Mouse (Mus musculus) hindbrain, embryonic 13.5 days (tissue): ENCODE measurements at regions not wholly inside any gene's neighbourhood (a gene's known extent, or its start where the extent isn't known, plus 50 kb on each side); places are given as distances from the start of the nearest gene placed in this dataset.

Experiments
- ATAC-seq: fragments of 200-750 bp; cut with Nextera tagmentation; 2 replicates; pipeline ENCODE4 v1.8.0; 2017; ENCODE audit warnings: moderate TSS enrichment; ENCODE audit not compliant: low FRiP score
- H3K27ac ChIP-seq: fragments of 300-500 bp; sonication (generic); 2 replicates; pipeline ENCODE4 v1.5.1; 2015; ENCODE audit warnings: inconsistent platforms, mild to moderate bottlenecking, moderate library complexity
- H3K27me3 ChIP-seq: fragments of 300-500 bp; sonication (generic); 2 replicates; pipeline ENCODE4 v1.6.1; 2015; ENCODE audit warnings: mild to moderate bottlenecking, inconsistent platforms
- H3K36me3 ChIP-seq: fragments of 300-500 bp; sonication (generic); 2 replicates; pipeline ENCODE4 v1.6.1; 2015; ENCODE audit warnings: mild to moderate bottlenecking, inconsistent platforms
- H3K4me1 ChIP-seq: fragments of 300-500 bp; sonication (generic); replicated peaks from 2 replicates; pipeline ENCODE4 v1.6.1; 2015; ENCODE audit warnings: inconsistent platforms
- H3K4me2 ChIP-seq: fragments of 300-500 bp; sonication (generic); 2 replicates; pipeline ENCODE4 v1.6.1; 2015; ENCODE audit warnings: inconsistent platforms, mild to moderate bottlenecking, moderate library complexity
- H3K4me3 ChIP-seq: fragments of 300-500 bp; sonication (generic); 2 replicates; pipeline ENCODE4 v1.5.1; 2015; ENCODE audit warnings: mild to moderate bottlenecking, inconsistent platforms
- H3K9ac ChIP-seq: fragments of 300-500 bp; sonication (generic); 2 replicates; pipeline ENCODE4 v1.6.1; 2015; ENCODE audit warnings: mild to moderate bottlenecking, inconsistent platforms
- H3K9me3 ChIP-seq: fragments of 300-500 bp; sonication (generic); 2 replicates; pipeline ENCODE4 v1.6.1; 2016; ENCODE audit warnings: inconsistent platforms
- WGBS: fragments of 180-500 bp; shearing (Covaris S2); methylation state at CpG from one replicate; pipeline ENCODE4 v1.1.7; 2015; 5-methylcytosine and 5-hydroxymethylcytosine counted together

DNA sequence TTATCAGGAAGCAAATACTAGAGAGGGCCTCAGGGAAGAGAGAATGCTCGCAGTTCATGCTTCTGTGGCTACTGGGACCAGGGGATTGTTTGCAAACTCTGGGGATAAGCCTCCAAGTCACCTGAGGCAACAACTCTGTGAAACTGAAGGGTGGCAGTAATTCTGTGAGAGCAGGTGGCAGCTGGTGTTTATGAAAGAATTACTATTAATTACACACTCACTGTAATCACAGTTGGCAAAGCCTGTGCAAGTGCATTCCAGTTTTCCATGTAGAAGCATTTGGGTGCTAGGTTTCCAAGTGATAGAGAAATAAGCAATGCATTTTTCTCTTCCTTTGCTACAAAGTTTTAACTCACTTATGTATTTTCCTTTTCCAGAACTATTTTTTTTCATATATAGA is 578.5 kb downstream of the Ets1 start:
- Histone ChIP-seq H3K27ac (no peak overlapping the region), H3K36me3 (no peaks in the 10 kb centered on the region), H3K9ac (no peak overlapping the region), H3K4me1 (no peaks in the 10 kb centered on the region), H3K27me3 (no peaks in the 10 kb centered on the region), H3K4me2 (no peak overlapping the region), H3K4me3 (no peak overlapping the region), H3K9me3 (no peaks in the 10 kb centered on the region)
- WGBS = 53% methylated on average over 1 of the region's 1 CpGs
- no peak for ATAC-seq

DNA sequence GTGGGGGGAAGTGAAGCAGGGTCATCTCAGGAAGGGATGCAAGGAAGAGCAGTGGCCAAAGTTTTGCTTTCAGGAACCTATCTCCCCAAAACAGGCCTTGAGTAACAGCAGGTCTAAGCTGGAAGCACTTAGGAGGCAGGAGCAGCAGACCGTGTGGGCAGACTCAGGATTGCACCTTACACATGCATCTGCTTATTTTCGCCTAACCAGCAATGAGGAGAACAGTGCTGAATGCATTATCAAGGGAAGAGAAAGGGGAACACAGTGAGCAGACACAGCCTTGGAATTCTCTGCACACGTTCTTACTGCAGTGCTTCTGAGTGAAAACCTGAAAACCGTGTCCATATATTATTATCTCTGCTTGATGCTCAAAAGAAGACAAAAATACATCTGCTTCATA is 585.0 kb downstream of the Ets1 start:
- H3K9me3 ChIP-seq = no peaks in the 10 kb centered on the region
- H3K4me1 ChIP-seq = 0 out of 2 replicates have a peak, but pooled peaks cover 8% of the 10 kb centered on the region
- H3K4me3 ChIP-seq = no peak overlapping the region
- H3K36me3 ChIP-seq = no peaks in the 10 kb centered on the region
- no peak for ATAC-seq
- no peaks in the 10 kb centered on the region for H3K27me3 ChIP-seq
- H3K4me2 ChIP-seq = no peak overlapping the region
- WGBS = 85% methylated on average over 4 of the region's 4 CpGs
- no peak overlapping the region for H3K9ac ChIP-seq
- H3K27ac ChIP-seq = no peak overlapping the region

GRCm38 (mm10) chr9:33222066-33222805 is 586.2 kb downstream of the Ets1 start:
- H3K4me3 ChIP-seq = no peak overlapping the region
- H3K4me1 ChIP-seq = 0 out of 2 replicates have a peak, but pooled peaks cover 8% of the 10 kb centered on the region
- no peaks in the 10 kb centered on the region for H3K27me3 ChIP-seq
- H3K9me3 ChIP-seq = no peaks in the 10 kb centered on the region
- 71% methylated on average over 11 of the region's 11 CpGs for WGBS
- no peak overlapping the region for H3K9ac ChIP-seq
- no peak overlapping the region for H3K4me2 ChIP-seq
- H3K27ac ChIP-seq = no peak overlapping the region
- no peaks in the 10 kb centered on the region for H3K36me3 ChIP-seq
- no peak for ATAC-seq

DNA sequence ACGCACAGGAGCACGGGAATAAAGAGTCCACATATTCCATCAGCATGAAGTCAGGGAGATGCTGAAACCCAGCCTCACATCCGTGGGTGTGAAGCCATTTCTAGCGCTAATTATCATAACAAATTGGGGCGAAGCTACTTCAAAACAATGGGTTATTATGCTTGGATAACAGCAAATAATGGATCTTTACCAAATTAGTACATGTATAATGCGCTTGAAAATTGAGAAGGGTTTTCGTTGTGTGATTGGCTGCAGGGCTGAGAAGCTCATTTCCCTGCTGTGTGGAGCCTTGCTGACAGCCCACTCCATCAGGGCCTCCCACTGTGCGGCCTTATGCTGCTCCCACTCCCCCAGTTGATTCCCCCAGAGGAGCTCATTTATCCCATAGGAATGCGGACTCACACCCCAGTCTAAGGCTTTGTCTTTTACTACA is 597.7 kb downstream of the Ets1 start:
- Histone ChIP-seq H3K27ac (no peak overlapping the region), H3K4me2 (no peak overlapping the region)
- 12% methylated on average over 9 of the region's 9 CpGs for WGBS

GRCm38 (mm10) chr9:33238190-33238589 is 602.2 kb downstream of the Ets1 start:
- no peaks in the 10 kb centered on the region for H3K9me3 ChIP-seq
- no peak overlapping the region for H3K4me3 ChIP-seq
- 89% methylated on average over 2 of the region's 2 CpGs for WGBS
- H3K4me2 ChIP-seq = no peak overlapping the region
- H3K4me1 ChIP-seq = peaks cover 6% of the 10 kb centered on the region
- ATAC-seq = no peak
- no peaks in the 10 kb centered on the region for H3K36me3 ChIP-seq
- H3K27me3 ChIP-seq = 0 out of 2 replicates have a peak, but pooled peaks cover 4% of the 10 kb centered on the region
- no peak overlapping the region for H3K9ac ChIP-seq
- H3K27ac ChIP-seq = no peak overlapping the region

More for the DNA sequence above, 597.7 kb downstream of the Ets1 start:
- ATAC-seq = peak; percentile 85
- H3K4me3 ChIP-seq = no peak overlapping the region
- peaks cover 6% of the 10 kb centered on the region for H3K4me1 ChIP-seq
- H3K9ac ChIP-seq = no peak overlapping the region
- 0 out of 2 replicates have a peak, but pooled peaks cover 4% of the 10 kb centered on the region for H3K27me3 ChIP-seq
- no peaks in the 10 kb centered on the region for H3K36me3 ChIP-seq
- H3K9me3 ChIP-seq = no peaks in the 10 kb centered on the region

GRCm38 (mm10) chr9:33238846-33239245 is 602.8 kb downstream of the Ets1 start:
- Histone ChIP-seq H3K9ac (no peak overlapping the region), H3K36me3 (no peaks in the 10 kb centered on the region), H3K9me3 (no peaks in the 10 kb centered on the region), H3K27me3 (0 out of 2 replicates have a peak, but pooled peaks cover 4% of the 10 kb centered on the region), H3K4me3 (no peak overlapping the region), H3K4me2 (no peak overlapping the region), H3K27ac (no peak overlapping the region), H3K4me1 (peaks cover 3% of the 10 kb centered on the region)
- WGBS = 78% methylated on average over 2 of the region's 2 CpGs
- no peak for ATAC-seq

DNA sequence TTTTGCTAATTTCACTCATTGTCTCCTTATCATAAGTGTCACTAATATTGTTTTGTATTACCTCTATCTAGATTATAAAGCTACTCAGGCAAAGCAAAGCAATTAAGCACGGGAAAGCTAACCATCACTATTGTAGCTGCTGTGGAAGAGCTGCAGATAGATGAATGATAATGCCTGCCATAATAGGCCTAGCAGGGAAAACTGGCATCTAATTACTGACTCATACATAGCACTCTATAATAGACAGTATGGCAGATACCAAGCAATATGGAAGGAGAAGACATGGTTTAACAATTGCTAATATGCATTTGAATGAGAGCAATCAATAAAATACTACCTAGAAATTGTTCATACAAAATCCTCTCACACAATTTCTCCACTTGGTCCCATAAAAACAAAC is 604.5 kb downstream of the Ets1 start:
- H3K9ac ChIP-seq = no peak overlapping the region
- peak; percentile 54; the same call in 1 of the 2 replicates for ATAC-seq
- no peak overlapping the region for H3K4me3 ChIP-seq
- no peaks in the 10 kb centered on the region for H3K9me3 ChIP-seq
- H3K4me2 ChIP-seq = no peak overlapping the region
- H3K36me3 ChIP-seq = no peaks in the 10 kb centered on the region
- no peaks in the 10 kb centered on the region for H3K4me1 ChIP-seq
- WGBS = 22% methylated on average over 1 of the region's 1 CpGs
- H3K27ac ChIP-seq = no peak overlapping the region
- 0 out of 2 replicates have a peak, but pooled peaks cover under 1% of the 10 kb centered on the region for H3K27me3 ChIP-seq

DNA sequence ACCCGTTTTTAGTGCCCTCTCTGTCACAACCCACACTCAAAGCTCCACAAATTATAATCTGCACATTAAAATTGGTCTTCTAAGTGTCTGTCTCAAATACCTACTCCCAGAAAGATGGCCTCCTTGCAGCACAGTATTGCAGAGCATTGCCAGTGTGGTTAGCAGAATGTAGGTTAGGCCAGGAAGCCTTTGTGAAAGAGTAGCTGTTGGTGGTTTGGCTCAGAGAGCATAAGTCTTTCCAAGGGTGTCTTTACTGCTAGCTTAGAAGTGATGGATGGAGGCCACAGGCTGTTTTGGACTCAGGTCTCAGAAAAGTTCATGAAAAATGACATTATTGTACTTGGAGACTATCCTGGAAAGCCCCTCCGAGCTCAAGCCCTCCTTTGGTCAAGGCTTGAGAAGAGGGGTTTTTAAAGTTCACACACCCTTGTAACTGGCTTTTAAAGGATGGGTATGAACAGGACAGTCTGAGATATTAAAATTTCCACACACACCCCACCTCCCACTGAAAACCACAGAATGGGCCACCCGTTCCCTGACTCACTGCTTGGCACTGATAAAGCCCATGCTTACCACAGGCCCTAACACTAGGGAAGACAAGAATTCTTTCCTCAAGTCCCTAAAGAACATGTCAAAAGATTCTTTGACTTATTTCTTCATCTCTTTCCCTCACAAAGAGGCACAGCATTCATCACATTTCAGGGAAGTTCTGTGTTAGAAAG is 605.1 kb downstream of the Ets1 start:
- 87% methylated on average over 3 of the region's 3 CpGs for WGBS
- no peaks in the 10 kb centered on the region for H3K27me3 ChIP-seq
- ATAC-seq = no peak
- no peaks in the 10 kb centered on the region for H3K36me3 ChIP-seq
- no peak overlapping the region for H3K9ac ChIP-seq
- no peak overlapping the region for H3K27ac ChIP-seq
- H3K4me2 ChIP-seq = no peak overlapping the region
- H3K4me3 ChIP-seq = no peak overlapping the region
- H3K9me3 ChIP-seq = no peaks in the 10 kb centered on the region
- no peaks in the 10 kb centered on the region for H3K4me1 ChIP-seq

DNA sequence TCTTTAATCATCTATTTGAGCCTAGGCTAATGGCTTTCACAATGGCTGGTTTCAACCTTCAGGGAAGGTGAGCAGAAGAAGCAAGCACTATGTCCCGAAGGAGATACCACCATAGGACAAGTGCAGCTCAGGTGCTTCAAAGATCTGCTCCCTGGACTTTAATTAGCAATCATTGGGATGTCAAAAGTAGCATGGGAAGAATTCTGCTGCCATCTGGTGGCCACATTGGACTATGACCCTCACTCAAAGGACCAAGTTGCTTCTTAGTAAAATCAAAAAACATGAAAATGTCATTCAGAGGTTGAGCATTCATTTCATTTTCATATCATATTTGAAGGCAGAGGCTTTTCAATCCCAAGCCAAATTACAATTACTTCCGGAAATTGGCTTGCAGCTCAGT is 610.9 kb downstream of the Ets1 start:
- H3K9ac ChIP-seq = no peak overlapping the region
- no peak for ATAC-seq
- 34% methylated on average over 2 of the region's 2 CpGs for WGBS
- H3K4me2 ChIP-seq = no peak overlapping the region
- H3K27ac ChIP-seq = no peak overlapping the region
- H3K4me1 ChIP-seq = no peaks in the 10 kb centered on the region
- H3K4me3 ChIP-seq = no peak overlapping the region
- 0 out of 2 replicates have a peak, but pooled peaks cover 5% of the 10 kb centered on the region for H3K27me3 ChIP-seq
- no peaks in the 10 kb centered on the region for H3K9me3 ChIP-seq
- no peaks in the 10 kb centered on the region for H3K36me3 ChIP-seq

DNA sequence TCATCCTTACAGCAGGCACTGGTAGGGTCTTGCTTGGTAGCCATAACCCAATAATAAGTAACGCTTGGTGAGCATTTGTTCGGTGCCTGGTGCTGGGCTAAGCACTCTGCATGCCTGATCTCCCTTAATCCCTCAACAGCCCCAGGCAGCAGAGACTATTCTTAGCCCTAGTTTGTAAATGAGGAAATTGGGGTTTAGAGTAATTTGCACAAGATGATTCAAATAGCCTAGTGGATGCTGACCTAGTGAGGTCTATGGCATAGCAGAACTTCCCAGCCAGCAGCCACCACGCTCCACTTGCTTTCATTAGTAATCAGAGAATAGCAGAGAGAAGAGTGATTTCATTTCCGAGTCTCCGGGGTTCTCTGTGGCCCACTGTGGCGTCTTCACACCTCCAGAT is 622.2 kb downstream of the Ets1 start:
- no peaks in the 10 kb centered on the region for H3K27me3 ChIP-seq
- ATAC-seq = no peak
- no peaks in the 10 kb centered on the region for H3K36me3 ChIP-seq
- peaks cover 9% of the 10 kb centered on the region; the same call in 1 of the 2 replicates for H3K4me1 ChIP-seq
- H3K27ac ChIP-seq = no peak overlapping the region; the same call in 1 of the 2 replicates
- 63% methylated on average over 6 of the region's 6 CpGs for WGBS
- H3K9me3 ChIP-seq = no peaks in the 10 kb centered on the region
- H3K4me3 ChIP-seq = no peak overlapping the region
- H3K9ac ChIP-seq = no peak overlapping the region
- no peak overlapping the region for H3K4me2 ChIP-seq

DNA sequence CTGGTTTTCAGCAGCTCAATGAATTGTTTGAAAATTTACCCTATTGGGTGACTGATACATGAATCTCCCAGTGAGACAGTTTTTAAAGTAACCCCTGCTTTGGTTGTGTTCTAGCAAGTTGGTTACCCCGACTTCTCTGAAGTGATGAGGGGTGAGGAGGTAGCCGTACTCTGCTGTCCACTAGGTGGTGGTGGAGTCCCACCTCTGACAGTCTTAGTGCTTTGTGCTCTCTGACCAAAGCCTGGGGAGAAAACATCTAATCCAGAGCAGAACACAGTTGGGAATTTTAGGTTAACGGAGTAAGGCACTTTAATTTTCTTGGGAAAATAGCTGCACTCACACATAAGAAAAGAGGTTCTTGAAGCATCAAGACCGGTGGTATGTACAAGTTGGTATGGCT is 624.1 kb downstream of the Ets1 start:
- H3K9me3 ChIP-seq = no peaks in the 10 kb centered on the region
- H3K36me3 ChIP-seq = no peaks in the 10 kb centered on the region
- 27% methylated on average over 4 of the region's 4 CpGs for WGBS
- ATAC-seq = no peak
- H3K27me3 ChIP-seq = no peaks in the 10 kb centered on the region
- no peak overlapping the region for H3K9ac ChIP-seq
- no peak overlapping the region for H3K4me3 ChIP-seq
- no peak overlapping the region for H3K27ac ChIP-seq
- peaks cover 9% of the 10 kb centered on the region; the same call in 1 of the 2 replicates for H3K4me1 ChIP-seq
- no peak overlapping the region for H3K4me2 ChIP-seq

- H3K9me3 ChIP-seq = no peaks in the 10 kb centered on the region
These were observed 653.4 kb downstream of the Ets1 start for GRCm38 (mm10) chr9:33289381-33289780.

More at GRCm38 (mm10) chr9:33289381-33289780, 653.4 kb downstream of the Ets1 start:
- H3K9ac ChIP-seq = no peak overlapping the region
- no peak overlapping the region for H3K4me3 ChIP-seq
- no peak for ATAC-seq
- H3K4me2 ChIP-seq = no peak overlapping the region
- H3K27ac ChIP-seq = no peak overlapping the region
- no peaks in the 10 kb centered on the region for H3K4me1 ChIP-seq
- no peaks in the 10 kb centered on the region for H3K36me3 ChIP-seq
- H3K27me3 ChIP-seq = no peaks in the 10 kb centered on the region
- WGBS = 88% methylated on average over 5 of the region's 5 CpGs
